Mouse (Mus musculus): Measurements from ENCODE around the gene Ptch2.

DNA sequence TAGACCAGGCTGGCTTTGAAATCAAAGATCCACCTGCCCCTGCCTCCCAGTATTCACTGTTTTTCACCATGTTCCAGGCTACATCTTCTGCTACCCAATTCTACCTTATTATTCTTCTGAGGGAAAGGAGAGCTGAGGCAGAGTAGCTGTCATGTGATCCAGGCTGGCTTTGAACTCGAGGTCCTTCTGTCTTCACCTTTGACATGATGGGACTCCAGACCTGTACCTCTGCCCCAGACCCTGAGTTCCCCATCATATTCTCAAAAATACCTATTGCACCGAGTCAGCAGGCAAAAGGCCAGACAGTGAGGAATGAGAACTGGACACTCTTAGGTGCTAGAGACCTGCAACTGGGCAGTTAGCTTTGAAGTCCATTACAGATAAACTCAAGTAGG lies 38.7 kb downstream of the Ptch2 start:
- TF ChIP-seq CTCF (IDR thresholded peaks at IDR 0.05; ENCODE audit: low read depth, low read length) (no peak), POLR2A (IDR thresholded peaks at IDR 0.05; ENCODE audit: insufficient read depth, low read length) (no peak)

Measured in ES-Bruce4 (cell line).